Mouse (Mus musculus) embryonic facial prominence, embryonic 12.5 days (tissue): Measurements from ENCODE around the gene Ttll10. TPM values are rescaled to one million over a fixed set of nuclear protein-coding genes. Genes with fewer than 3 reads are reported as not detected.

Experiments
- ATAC-seq: fragments of 200-750 bp; cut with Nextera tagmentation; 2 replicates; pipeline ENCODE4 v1.8.0; 2017; ENCODE audit not compliant: insufficient number of reproducible peaks, insufficient read depth, low FRiP score, low TSS enrichment
- H3K27ac ChIP-seq: fragments of 300-500 bp; sonication (generic); 2 replicates; pipeline ENCODE4 v1.5.1; 2016; ENCODE audit warnings: mild to moderate bottlenecking
- H3K27me3 ChIP-seq: fragments of 300-500 bp; sonication (generic); 2 replicates; pipeline ENCODE4 v1.6.1; 2016; ENCODE audit warnings: mild to moderate bottlenecking, moderate library complexity
- H3K36me3 ChIP-seq: fragments of 300-500 bp; sonication (generic); 2 replicates; pipeline ENCODE4 v1.6.1; 2016; ENCODE audit warnings: mild to moderate bottlenecking
- H3K4me1 ChIP-seq: fragments of 300-500 bp; sonication (generic); 2 replicates; pipeline ENCODE4 v1.6.1; 2016
- H3K4me2 ChIP-seq: fragments of 300-500 bp; sonication (generic); replicated peaks from 2 replicates; pipeline ENCODE4 v1.6.1; 2016; ENCODE audit warnings: mild to moderate bottlenecking, moderate library complexity
- H3K4me3 ChIP-seq: fragments of 300-500 bp; sonication (generic); 2 replicates; pipeline ENCODE4 v1.5.1; 2016; ENCODE audit warnings: mild to moderate bottlenecking
- H3K9ac ChIP-seq: fragments of 300-500 bp; sonication (generic); 2 replicates; pipeline ENCODE4 v1.6.1; 2016; ENCODE audit warnings: mild to moderate bottlenecking, moderate library complexity
- H3K9me3 ChIP-seq: fragments of 300-500 bp; sonication (generic); 2 replicates; pipeline ENCODE4 v1.6.1; 2016; ENCODE audit warnings: mild to moderate bottlenecking, moderate library complexity
- WGBS: fragments of 180-500 bp; shearing (Covaris S2); methylation state at CpG from one replicate; pipeline ENCODE4 v1.1.7; 2016; 5-methylcytosine and 5-hydroxymethylcytosine counted together
- microRNA counts: library from miRNA; unstranded; fragments of <30 nt; microRNA quantifications from one replicate; lab custom pipeline; 2017
- microRNA-seq: library from miRNA; unstranded; fragments of <30 nt; microRNA quantifications from one replicate; pipeline ENCODE4, GENCODE M21; 2017
- polyA plus RNA-seq: library from polyadenylated mRNA; unstranded; fragments of >200 nt; fragmentation: Nextera tagmentation; extraction: Ambion mirVana; gene quantifications from 2 replicates; pipeline ENCODE4 v1.2.1, GENCODE M21; 2016

Ttll10 gene
- polyA plus RNA-seq, 1 experiment from 2014 or later, result 1.0 TPM

- Histone ChIP-seq H3K4me3 (peak overlapping the region; percentile 79), H3K36me3 (peaks cover 10% of the 10 kb centered on the region), H3K27me3 (no peaks in the 10 kb centered on the region), H3K9me3 (no peaks in the 10 kb centered on the region), H3K4me2 (peak overlapping the region; percentile 95), H3K9ac (peak overlapping the region; percentile 77), H3K4me1 (peaks cover 25% of the 10 kb centered on the region), H3K27ac (peak overlapping the region; percentile 94; the same call in 1 of the 2 replicates)
- 89% methylated on average over 22 of the region's 22 CpGs for WGBS
- 0 out of 2 replicates have a peak, but pooled peaks have one; percentile 1 for ATAC-seq
These were observed 67.9 kb downstream of the Ttll10 start for GRCm38 (mm10) chr4:155991211-155991907.

MicroRNA genes within 50 kb of the gene (microRNA counts, 519-probe panel; counts per million panel counts)
- microRNA mmu-miR-200a (lab: Ali Mortazavi, UCI) (3,424 counts per million, percentile 73 among the panel's probes with 10 or more counts), microRNA mmu-miR-200b (lab: Ali Mortazavi, UCI) (5,573 counts per million, percentile 91 among the panel's probes with 10 or more counts), microRNA mmu-miR-429 (lab: Ali Mortazavi, UCI) (5,504 counts per million, percentile 90 among the panel's probes with 10 or more counts)

Small RNAs within 50 kb of the gene (microRNA-seq; reads per million reads assigned to microRNA genes)
- gene Mir200a (558 reads per million, percentile 71 among the genes with 10 or more reads in this experiment), gene Mir200b (3,637 reads per million, percentile 86 among the genes with 10 or more reads in this experiment), gene Mir429 (11,346 reads per million, percentile 96 among the genes with 10 or more reads in this experiment)

Other genes starting within 250 kb of the Ttll10 start
- 243 and 253 TPM in 2 replicates for gene Ccnl2, start 246.9 kb downstream of the Ttll10 start, polyA plus RNA-seq
- gene Aurkaip1, start 228.1 kb downstream of the Ttll10 start, polyA plus RNA-seq, result 146 and 149 TPM in 2 replicates
- gene Mxra8, start 219.7 kb downstream of the Ttll10 start, polyA plus RNA-seq, result 50.7 and 52.6 TPM in 2 replicates
- gene Dvl1, start 212.0 kb downstream of the Ttll10 start, polyA plus RNA-seq, result 8.3 and 16.9 TPM in 2 replicates
- gene Tas1r3, start 196.1 kb downstream of the Ttll10 start, polyA plus RNA-seq, result 0.34 and 0.47 TPM in 2 replicates
- gene Cptp, start 190.0 kb downstream of the Ttll10 start, polyA plus RNA-seq, result 15.9 and 17.1 TPM in 2 replicates
- gene Ints11, start 189.9 kb downstream of the Ttll10 start, polyA plus RNA-seq, result 83.7 and 85.4 TPM in 2 replicates
- 56.0 and 56.6 TPM in 2 replicates for gene Pusl1, start 167.6 kb downstream of the Ttll10 start, polyA plus RNA-seq
- gene Acap3, start 167.6 kb downstream of the Ttll10 start, polyA plus RNA-seq, result 25.1 and 27.7 TPM in 2 replicates
- gene Ube2j2, start 115.6 kb downstream of the Ttll10 start, polyA plus RNA-seq, result 158 and 160 TPM in 2 replicates
- 31.9 and 35.8 TPM in 2 replicates for gene C1qtnf12, start 97.1 kb downstream of the Ttll10 start, polyA plus RNA-seq
- 18.4 and 20.3 TPM in 2 replicates for gene B3galt6, start 66.8 kb downstream of the Ttll10 start, polyA plus RNA-seq
- 141 and 143 TPM in 2 replicates for gene Sdf4, start 66.5 kb downstream of the Ttll10 start, polyA plus RNA-seq
- 0.70 and 1.1 TPM in 2 replicates for gene Tnfrsf4, start 45.6 kb downstream of the Ttll10 start, polyA plus RNA-seq
- gene Tnfrsf18, start 33.2 kb downstream of the Ttll10 start, polyA plus RNA-seq, result 1.9 and 2.3 TPM in 2 replicates
- gene 9430015G10Rik, start 50.6 kb upstream of the Ttll10 start, polyA plus RNA-seq, result 54.8 and 55.5 TPM in 2 replicates
- 0.43 and 0.61 TPM in 2 replicates for gene Rnf223, start 71.1 kb upstream of the Ttll10 start, polyA plus RNA-seq
- gene Agrn, start 138.1 kb upstream of the Ttll10 start, polyA plus RNA-seq, result 100.0 and 101 TPM in 2 replicates
- 1.1 and 1.3 TPM in 2 replicates for gene Isg15, start 141.4 kb upstream of the Ttll10 start, polyA plus RNA-seq
- gene AW011738, start 143.9 kb upstream of the Ttll10 start, polyA plus RNA-seq, result 2.0 and 3.1 TPM in 2 replicates
- gene Perm1, start 156.5 kb upstream of the Ttll10 start, polyA plus RNA-seq, result 0.70 and 1.1 TPM in 2 replicates
- gene Plekhn1, start 175.4 kb upstream of the Ttll10 start, polyA plus RNA-seq, result 32.5 and 35.7 TPM in 2 replicates
- gene Noc2l, start 176.6 kb upstream of the Ttll10 start, polyA plus RNA-seq, result 97.4 and 98.7 TPM in 2 replicates
- gene Samd11, start 196.2 kb upstream of the Ttll10 start, polyA plus RNA-seq, result 1.1 and 1.3 TPM in 2 replicates